Mouse (Mus musculus) myocyte (in vitro differentiated cells): ENCODE measurements around the gene Man2a2.

Experiments used
- E2F4 ChIP-seq: IDR thresholded peaks from one replicate; pipeline ENCODE4 v1.6.1; 2011; ENCODE audit warnings: mild to moderate bottlenecking, control low read depth, moderate library complexity; ENCODE audit not compliant: insufficient read depth
- MAX ChIP-seq: IDR thresholded peaks from one replicate; pipeline ENCODE4 v1.6.1; 2011; ENCODE audit warnings: low read depth, mild to moderate bottlenecking, control low read depth
- POLR2A ChIP-seq: IDR thresholded peaks from one replicate; pipeline ENCODE4 v1.6.1; 2011; ENCODE audit warnings: low read depth, mild to moderate bottlenecking, control low read depth, moderate library complexity; ENCODE audit not compliant: insufficient read length
- SRF ChIP-seq: IDR thresholded peaks from one replicate; pipeline ENCODE4 v1.6.1; 2011; ENCODE audit warnings: low read depth; ENCODE audit not compliant: control insufficient read depth, insufficient read length
- TCF12 ChIP-seq: IDR thresholded peaks from one replicate; pipeline ENCODE4 v1.6.1; 2011; ENCODE audit warnings: mild to moderate bottlenecking, control low read depth; ENCODE audit not compliant: poor library complexity, insufficient read depth, severe bottlenecking

- TF ChIP-seq TCF12 (no peak), SRF (no peak), POLR2A (no peak), MAX (no peak), E2F4 (no peak)
Observed at GRCm38 (mm10) chr7:80330278-80330677, 40.9 kb downstream of the Man2a2 start.
